Mouse (Mus musculus) small intestine, adult 2 months (tissue): ENCODE measurements around the gene Bcl11a.

Experiments used
- CTCF ChIP-seq: fragments of 200-500 bp; IDR thresholded peaks from 2 replicates; pipeline ENCODE4 v1.5.1; 2012; ENCODE audit warnings: low read depth, mild to moderate bottlenecking, control low read depth, inconsistent platforms, low read length, moderate library complexity, mixed read lengths; ENCODE audit not compliant: insufficient replicate concordance, insufficient read length; ENCODE audit errors: extremely low read depth
- POLR2A ChIP-seq: fragments of 200-500 bp; IDR thresholded peaks from 2 replicates; pipeline ENCODE4 v1.6.1; 2012; ENCODE audit warnings: low read depth, mild to moderate bottlenecking, control low read depth, inconsistent platforms, low read length, moderate library complexity

DNA sequence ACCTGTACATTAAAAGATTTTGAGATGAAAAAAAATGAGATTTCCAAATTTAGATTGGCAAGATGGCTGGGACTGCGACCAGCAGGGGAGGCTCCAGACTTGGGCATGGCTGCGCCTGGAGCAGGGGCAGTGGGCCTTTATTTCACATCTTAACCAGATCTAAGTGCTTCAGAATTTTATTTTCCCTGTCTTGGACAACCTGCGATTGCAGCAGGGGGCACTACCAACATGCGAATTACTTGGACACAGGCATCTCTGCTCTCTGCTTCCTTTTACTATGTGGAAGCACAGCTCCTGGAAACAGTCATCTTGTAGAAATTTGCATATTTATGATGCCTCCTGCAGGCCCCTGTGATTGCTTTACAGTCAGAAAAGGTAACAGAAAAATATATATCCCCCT is 12.5 kb upstream of the Bcl11a start:
- TF ChIP-seq CTCF (no peak), POLR2A (no peak)
